Mouse (Mus musculus) bone marrow macrophage, adult 2 months (primary cell): ENCODE results near the gene Sltm.

Experiments used
- CTCF ChIP-seq: IDR thresholded peaks from 2 replicates; pipeline ENCODE4 v1.5.1; 2012; ENCODE audit warnings: low read depth, mild to moderate bottlenecking, low read length, moderate library complexity
- POLR2A ChIP-seq: IDR thresholded peaks from 2 replicates; pipeline ENCODE4 v1.6.1; 2012; ENCODE audit warnings: mild to moderate bottlenecking, low read depth, low read length, borderline replicate concordance

GRCm38 (mm10) chr9:70602186-70602845 lies 59.8 kb downstream of the Sltm start:
- TF ChIP-seq CTCF (no peak), POLR2A (no peak)
